Mouse (Mus musculus) liver, postnatal 0 days (tissue): ENCODE measurements around the gene Slc6a9. TPM values are rescaled to one million over a fixed set of nuclear protein-coding genes. Genes with fewer than 3 reads are reported as not detected.

Experiments
- ATAC-seq: fragments of 200-750 bp; cut with Nextera tagmentation; 2 replicates; pipeline ENCODE4 v1.8.0; 2017; ENCODE audit warnings: mild to moderate bottlenecking, moderate library complexity
- DNase-seq: peaks from one replicate; pipeline ENCODE4 v3.0.0-alpha.2; 2016
- H3K27ac ChIP-seq: fragments of 300-500 bp; sonication (generic); 2 replicates; pipeline ENCODE4 v1.5.1; 2014; ENCODE audit warnings: antibody characterized with exemption, moderate library complexity, mild to moderate bottlenecking, low read depth
- H3K27me3 ChIP-seq: fragments of 300-500 bp; sonication (generic); 2 replicates; pipeline ENCODE4 v1.6.1; 2014; ENCODE audit warnings: low read length, control low read depth, mixed read lengths; ENCODE audit not compliant: insufficient read depth
- H3K36me3 ChIP-seq: fragments of 300-500 bp; sonication (generic); replicated peaks from 2 replicates; pipeline ENCODE4 v1.6.1; 2014; ENCODE audit warnings: mild to moderate bottlenecking, control low read depth, low read length, moderate library complexity, mixed read lengths; ENCODE audit not compliant: insufficient read depth
- H3K4me1 ChIP-seq: fragments of 300-500 bp; sonication (generic); 2 replicates; pipeline ENCODE4 v1.6.1; 2014; ENCODE audit warnings: antibody characterized with exemption, mild to moderate bottlenecking, control low read depth; ENCODE audit not compliant: insufficient read depth
- H3K4me2 ChIP-seq: fragments of 300-500 bp; sonication (generic); 2 replicates; pipeline ENCODE4 v1.6.1; 2014; ENCODE audit warnings: low read depth, mild to moderate bottlenecking, low read length, moderate library complexity, mixed read lengths
- H3K4me3 ChIP-seq: fragments of 300-500 bp; sonication (generic); 2 replicates; pipeline ENCODE4 v1.5.1; 2014; ENCODE audit warnings: low read depth, low read length
- H3K9ac ChIP-seq: fragments of 300-500 bp; sonication (generic); replicated peaks from 2 replicates; pipeline ENCODE4 v1.6.1; 2014; ENCODE audit warnings: mild to moderate bottlenecking, moderate library complexity
- H3K9me3 ChIP-seq: fragments of 300-500 bp; sonication (generic); 2 replicates; pipeline ENCODE4 v1.6.1; 2016; ENCODE audit warnings: mild to moderate bottlenecking, control low read depth, low read length, mixed read lengths
- CTCF ChIP-seq: sonication (generic); IDR thresholded peaks from 2 replicates; pipeline ENCODE4 v1.5.1; 2016; ENCODE audit warnings: antibody characterized with exemption, low read depth
- EP300 ChIP-seq: IDR thresholded peaks from 2 replicates; pipeline ENCODE4 v1.6.1; 2016; ENCODE audit warnings: antibody characterized with exemption, low read depth, mild to moderate bottlenecking
- WGBS: fragments of 180-500 bp; shearing (Covaris S2); extraction: QIAGEN DNeasy Blood & Tissue Kit; methylation state at CpG from one replicate; pipeline ENCODE4 v1.1.7; 2014; ENCODE audit not compliant: insufficient replicate concordance; 5-methylcytosine and 5-hydroxymethylcytosine counted together
- polyA plus RNA-seq: library from polyadenylated mRNA; unstranded; fragments of >200 nt; fragmentation: Nextera tagmentation; extraction: Ambion mirVana; gene quantifications from 2 replicates; pipeline ENCODE4 v1.2.1, GENCODE M21; 2015

Gene Slc6a9
- polyA plus RNA-seq, 1 experiment from 2014 or later: 19.5 TPM

GRCm38 (mm10) chr4:117890031-117890430, 55.7 kb downstream of the Slc6a9 start:
- DNase-seq (no peak), ATAC-seq (no peak)
- Histone ChIP-seq H3K27me3 (no peaks in the 10 kb centered on the region), H3K27ac (no peak overlapping the region), H3K4me1 (peaks cover 16% of the 10 kb centered on the region), H3K9ac (no peak overlapping the region), H3K4me2 (no peak overlapping the region), H3K9me3 (no peaks in the 10 kb centered on the region), H3K4me3 (no peak overlapping the region), H3K36me3 (peaks cover 23% of the 10 kb centered on the region)
- no peak for TF ChIP-seq EP300
- no peak for TF ChIP-seq CTCF
- 89% methylated on average over 14 of the region's 14 CpGs for WGBS

- H3K27ac ChIP-seq: no peak overlapping the region
- no peaks in the 10 kb centered on the region for H3K27me3 ChIP-seq
- WGBS: 86% methylated on average over 8 of the region's 8 CpGs
- H3K9me3 ChIP-seq: no peaks in the 10 kb centered on the region
- peaks cover 16% of the 10 kb centered on the region for H3K4me1 ChIP-seq
- no peak overlapping the region for H3K4me3 ChIP-seq
- DNase-seq (no peak), ATAC-seq (no peak)
- TF ChIP-seq EP300: no peak
- no peak for TF ChIP-seq CTCF
- H3K36me3 ChIP-seq: peaks cover 15% of the 10 kb centered on the region
- peak overlapping the region; percentile 96 for H3K4me2 ChIP-seq
- no peak overlapping the region for H3K9ac ChIP-seq
Observed at GRCm38 (mm10) chr4:117890750-117891149, 56.4 kb downstream of the Slc6a9 start.

- no peaks in the 10 kb centered on the region for H3K9me3 ChIP-seq
- H3K4me3 ChIP-seq: peak within 1 kb of the TSS; percentile 74
- peak within 1 kb of the TSS; percentile 61 for H3K9ac ChIP-seq
- H3K4me1 ChIP-seq: peaks cover 11% of the 10 kb centered on the region
- 0 out of 2 replicates have a peak within 1 kb of the TSS, but pooled peaks have one; percentile 2 for H3K27ac ChIP-seq
- ATAC-seq: peak; percentile 83
- peak within 1 kb of the TSS; percentile 96 for H3K4me2 ChIP-seq
- under 1% methylated on average over 21 of the region's 21 CpGs for WGBS
- peaks cover 13% of the 10 kb centered on the region for H3K36me3 ChIP-seq
- peak; percentile 85 for DNase-seq
- no peaks in the 10 kb centered on the region for H3K27me3 ChIP-seq
- TF ChIP-seq EP300 (no peak), CTCF (no peak)
Observed at GRCm38 (mm10) chr4:117891738-117892161, 57.4 kb downstream of the Slc6a9 start, which contains the start of gene Dph2. TSS of gene Dph2 (minus strand) at chr4:117892032.

- 23% methylated on average over 9 of the region's 9 CpGs for WGBS
- DNase-seq (peak; percentile 71), ATAC-seq (no peak)
- Histone ChIP-seq H3K27ac (no peak overlapping the region), H3K9me3 (no peaks in the 10 kb centered on the region), H3K36me3 (peaks cover 13% of the 10 kb centered on the region), H3K9ac (no peak overlapping the region), H3K4me3 (no peak overlapping the region), H3K27me3 (no peaks in the 10 kb centered on the region), H3K4me2 (no peak overlapping the region), H3K4me1 (peaks cover 7% of the 10 kb centered on the region)
- no peak for TF ChIP-seq EP300
Observed at GRCm38 (mm10) chr4:117893376-117893775, 59.1 kb downstream of the Slc6a9 start.

GRCm38 (mm10) chr4:117894601-117895000, 60.3 kb downstream of the Slc6a9 start:
- DNase-seq: no peak
- H3K9ac ChIP-seq: no peak overlapping the region

GRCm38 (mm10) chr4:117895339-117895738, 61.0 kb downstream of the Slc6a9 start:
- no peaks in the 10 kb centered on the region for H3K9me3 ChIP-seq
- H3K27ac ChIP-seq: no peak overlapping the region
- H3K4me3 ChIP-seq: no peak overlapping the region
- TF ChIP-seq EP300: no peak
- no peak for TF ChIP-seq CTCF
- peaks cover 7% of the 10 kb centered on the region for H3K4me1 ChIP-seq
- H3K9ac ChIP-seq: no peak overlapping the region
- H3K36me3 ChIP-seq: peaks cover 18% of the 10 kb centered on the region
- H3K4me2 ChIP-seq: no peak overlapping the region
- DNase-seq: no peak
- ATAC-seq: no peak
- H3K27me3 ChIP-seq: no peaks in the 10 kb centered on the region
- 79% methylated on average over 7 of the region's 7 CpGs for WGBS

More at GRCm38 (mm10) chr4:117894601-117895000, 60.3 kb downstream of the Slc6a9 start:
- H3K4me1 ChIP-seq: peaks cover 7% of the 10 kb centered on the region
- H3K4me2 ChIP-seq: no peak overlapping the region
- peaks cover 19% of the 10 kb centered on the region for H3K36me3 ChIP-seq
- WGBS: 87% methylated on average over 8 of the region's 8 CpGs
- no peaks in the 10 kb centered on the region for H3K27me3 ChIP-seq
- H3K9me3 ChIP-seq: no peaks in the 10 kb centered on the region
- TF ChIP-seq EP300: no peak
- no peak for TF ChIP-seq CTCF
- ATAC-seq: no peak
- H3K27ac ChIP-seq: no peak overlapping the region
- H3K4me3 ChIP-seq: no peak overlapping the region

- TF ChIP-seq EP300 (no peak), CTCF (no peak)
- no peak for DNase-seq
- H3K9ac ChIP-seq: no peak overlapping the region
- H3K4me3 ChIP-seq: no peak overlapping the region
- ATAC-seq: no peak
- WGBS: 85% methylated on average over 6 of the region's 6 CpGs
- no peaks in the 10 kb centered on the region for H3K9me3 ChIP-seq
- H3K27me3 ChIP-seq: no peaks in the 10 kb centered on the region
- H3K4me1 ChIP-seq: peaks cover 5% of the 10 kb centered on the region
- H3K27ac ChIP-seq: no peak overlapping the region
- H3K36me3 ChIP-seq: peaks cover 23% of the 10 kb centered on the region
- no peak overlapping the region for H3K4me2 ChIP-seq
Observed at GRCm38 (mm10) chr4:117896031-117896430, 61.7 kb downstream of the Slc6a9 start.
